Mouse (Mus musculus): ENCODE data around the gene Lcor.

- TF ChIP-seq CTCF (IDR thresholded peaks at IDR 0.05; ENCODE audit: low read depth) (no peak), EP300 (IDR thresholded peaks at IDR 0.05; ENCODE audit: low read depth) (no peak)
Observed at GRCm38 (mm10) chr19:41438953-41439352, 43.5 kb upstream of the Lcor start.

Measured in liver, embryonic 14.5 days (tissue).